Mouse (Mus musculus): ENCODE data around the gene Ablim2.

DNA sequence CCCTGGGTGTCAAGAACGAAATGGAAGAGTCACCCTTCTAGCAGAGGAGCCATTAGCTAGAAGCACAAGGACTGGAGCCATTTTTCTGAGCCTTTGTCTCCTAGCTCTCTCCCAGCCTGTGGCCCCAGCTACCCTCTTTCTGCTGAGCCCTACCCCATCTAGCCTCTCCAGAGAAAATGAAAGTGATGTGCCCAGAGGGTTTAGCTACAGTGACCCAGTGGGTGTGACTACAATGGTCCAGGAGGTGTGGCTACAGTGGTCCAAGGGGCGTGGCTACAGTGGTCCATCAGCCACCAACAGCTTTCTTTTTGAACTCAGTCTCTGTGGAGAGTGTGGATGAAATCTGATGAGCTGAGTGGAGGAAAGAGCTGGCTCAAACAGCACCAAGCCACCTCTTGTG, 81.6 kb downstream of the Ablim2 start:
- no peak for TF ChIP-seq POLR2A (IDR thresholded peaks at IDR 0.05; ENCODE audit: borderline replicate concordance, low read depth, low read length)
- no peak for TF ChIP-seq CTCF (IDR thresholded peaks at IDR 0.05; ENCODE audit: low read depth, low read length)
